Mouse (Mus musculus) MEL (cell line): ENCODE measurements around the gene Alg5. TPM values are rescaled to one million over a fixed set of nuclear protein-coding genes. Genes with fewer than 3 reads are reported as not detected.
"Not testable (repeated sequence)": the region's sequence is repeated elsewhere in the genome, so short reads cannot be mapped to it uniquely, and the experiment has no call there.

Experiments used
- DNase-seq: peaks from one replicate; pipeline ENCODE4 v3.0.0; 2011; ENCODE audit warnings: low read depth, low spot score
- H3K27ac ChIP-seq: 2 replicates; pipeline ENCODE4 v1.5.1; 2012; ENCODE audit warnings: low read depth, mild to moderate bottlenecking, control low read depth, low read length, moderate library complexity; ENCODE audit not compliant: control insufficient read depth
- H3K27me3 ChIP-seq, 2 experiments: fragments of 150-350 bp in 1 of 2; sonication (generic) in 1 of 2; 2 replicates each; pipeline ENCODE4 v1.6.1; 2012; ENCODE audit warnings: low read length in 2 of 2, mild to moderate bottlenecking in 2 of 2, improper control_type of control experiment in 1 of 2, moderate library complexity in 1 of 2; ENCODE audit not compliant: insufficient read depth in 2 of 2, control insufficient read depth in 1 of 2
- H3K36me3 ChIP-seq, 2 experiments: 2 replicates each; pipeline ENCODE4 v1.6.1; 2012 to 2014; ENCODE audit warnings: low read length in 2 of 2, improper control_type of control experiment in 1 of 2, inconsistent platforms in 1 of 2, mild to moderate bottlenecking in 1 of 2; ENCODE audit not compliant: insufficient read depth in 2 of 2, control insufficient read depth in 1 of 2
- H3K4me1 ChIP-seq, 2 experiments: fragments of 150-350 bp in 1 of 2; sonication (generic) in 1 of 2; 2 replicates each; pipeline ENCODE4 v1.6.1; 2012; ENCODE audit warnings: low read length in 2 of 2, improper control_type of control experiment in 1 of 2, mild to moderate bottlenecking in 1 of 2; ENCODE audit not compliant: insufficient read depth in 2 of 2, control insufficient read depth in 1 of 2
- H3K4me3 ChIP-seq, 2 experiments: fragments of 150-350 bp in 1 of 2; sonication (generic) in 1 of 2; 2 replicates each; pipeline ENCODE4 v1.5.1; 2012; ENCODE audit warnings: low read depth in 2 of 2, low read length in 2 of 2, mild to moderate bottlenecking in 2 of 2, moderate library complexity in 2 of 2, control low read depth in 1 of 2, improper control_type of control experiment in 1 of 2; ENCODE audit not compliant: control insufficient read depth in 1 of 2, insufficient read depth in 1 of 2
- H3K79me2 ChIP-seq: 2 replicates; pipeline ENCODE4 v1.6.1; 2012; ENCODE audit warnings: mild to moderate bottlenecking, low read length, moderate library complexity; ENCODE audit not compliant: control insufficient read depth, poor library complexity, insufficient read depth
- H3K9ac ChIP-seq: 2 replicates; pipeline ENCODE4 v1.6.1; 2012; ENCODE audit warnings: low read depth, mild to moderate bottlenecking, control low read depth, low read length, moderate library complexity; ENCODE audit not compliant: control insufficient read depth, poor library complexity, severe bottlenecking
- H3K9me3 ChIP-seq: fragments of 150-350 bp; sonication (generic); replicated peaks from 2 replicates; pipeline ENCODE4 v1.6.1; 2012; ENCODE audit warnings: mild to moderate bottlenecking, low read length, improper control_type of control experiment, moderate library complexity; ENCODE audit not compliant: insufficient read depth
- CTCF ChIP-seq, 3 experiments: IDR thresholded peaks in 2 of 3; conservative IDR thresholded peaks in 1 of 3; 2 replicates each; pipeline ENCODE4 v1.5.1; 2011 to 2012; ENCODE audit warnings: low read length in 3 of 3, low read depth in 2 of 3, mild to moderate bottlenecking in 2 of 3, improper control_type of control experiment in 1 of 3, inconsistent platforms in 1 of 3, mixed read lengths in 1 of 3, moderate library complexity in 1 of 3; ENCODE audit not compliant: control insufficient read depth in 1 of 3, insufficient read depth in 1 of 3, poor library complexity in 1 of 3, severe bottlenecking in 1 of 3
- GABPA ChIP-seq: IDR thresholded peaks from 2 replicates; pipeline ENCODE4 v1.6.1; 2012; ENCODE audit warnings: low read depth, mild to moderate bottlenecking, inconsistent platforms, low read length, improper control_type of control experiment, moderate library complexity
- GATA1 ChIP-seq: IDR thresholded peaks from 2 replicates; pipeline ENCODE4 v1.6.1; 2011; ENCODE audit warnings: low read depth, low read length, improper control_type of control experiment
- HCFC1 ChIP-seq: IDR thresholded peaks from 2 replicates; pipeline ENCODE4 v1.6.1; 2012; ENCODE audit warnings: low read depth, mild to moderate bottlenecking, inconsistent platforms, low read length, improper control_type of control experiment, moderate library complexity
- JUND ChIP-seq: IDR thresholded peaks from 2 replicates; pipeline ENCODE4 v1.6.1; 2011; ENCODE audit warnings: low read depth, mild to moderate bottlenecking, improper control_type of control experiment, low read length
- KAT2A ChIP-seq: conservative IDR thresholded peaks from 2 replicates; pipeline ENCODE4 v1.6.1; 2012; ENCODE audit warnings: low read depth, low read length, improper control_type of control experiment, inconsistent platforms
- MEF2A ChIP-seq: IDR thresholded peaks from 2 replicates; pipeline ENCODE4 v1.6.1; 2014; ENCODE audit warnings: low read depth, mild to moderate bottlenecking, inconsistent platforms, low read length, improper control_type of control experiment; ENCODE audit not compliant: poor library complexity, insufficient replicate concordance, severe bottlenecking; ENCODE audit errors: extremely low read depth
- NRF1 ChIP-seq: IDR thresholded peaks from 2 replicates; pipeline ENCODE4 v1.6.1; 2014; ENCODE audit warnings: low read depth, mild to moderate bottlenecking, inconsistent platforms, low read length, improper control_type of control experiment, moderate library complexity; ENCODE audit not compliant: poor library complexity, insufficient read depth, severe bottlenecking
- POLR2A ChIP-seq, 2 experiments: IDR thresholded peaks; 2 replicates each; pipeline ENCODE4 v1.6.1; 2011 to 2012; ENCODE audit warnings: low read length in 2 of 2, mild to moderate bottlenecking in 2 of 2, control low read depth in 1 of 2, improper control_type of control experiment in 1 of 2, low read depth in 1 of 2, moderate library complexity in 1 of 2; ENCODE audit not compliant: control insufficient read depth in 1 of 2, insufficient read depth in 1 of 2, poor library complexity in 1 of 2
- RCOR1 ChIP-seq: IDR thresholded peaks from 2 replicates; pipeline ENCODE4 v1.6.1; 2012; ENCODE audit warnings: low read depth, mild to moderate bottlenecking, inconsistent platforms, low read length, improper control_type of control experiment
- SMC3 ChIP-seq: IDR thresholded peaks from 2 replicates; pipeline ENCODE4 v1.6.1; 2011; ENCODE audit warnings: low read depth, low read length, improper control_type of control experiment
- TCF12 ChIP-seq: IDR thresholded peaks from 2 replicates; pipeline ENCODE4 v1.6.1; 2014; ENCODE audit warnings: low read depth, mild to moderate bottlenecking, inconsistent platforms, low read length, improper control_type of control experiment, moderate library complexity
- USF1 ChIP-seq: IDR thresholded peaks from 2 replicates; pipeline ENCODE4 v1.6.1; 2014; ENCODE audit warnings: low read depth, mild to moderate bottlenecking, inconsistent platforms, low read length, improper control_type of control experiment, moderate library complexity
- polyA plus RNA-seq, 2 experiments: library from polyadenylated mRNA; stranded (reverse) in 1 of 2; unstranded in 1 of 2; fragments of >175 nt in 1 of 2; fragments of >200 nt in 1 of 2; gene quantifications; 2 replicates each; pipeline versions ENCODE4 v1.2.1 to v1.2.4; 2012; ENCODE audit warnings: low replicate concordance in 2 of 2, low read depth in 1 of 2; ENCODE audit not compliant: insufficient read length in 2 of 2, insufficient read depth in 1 of 2, missing spikeins in 1 of 2
- total RNA-seq: library from RNA; depleted of rRNA; stranded (reverse); fragments of 300-350 nt; gene quantifications from 2 replicates; pipeline ENCODE4 v1.2.3, GENCODE M21; 2012

Alg5 gene
- total and polyA plus RNA-seq, 3 experiments = 34.8 to 44.0 TPM; not detected in 1

DNA sequence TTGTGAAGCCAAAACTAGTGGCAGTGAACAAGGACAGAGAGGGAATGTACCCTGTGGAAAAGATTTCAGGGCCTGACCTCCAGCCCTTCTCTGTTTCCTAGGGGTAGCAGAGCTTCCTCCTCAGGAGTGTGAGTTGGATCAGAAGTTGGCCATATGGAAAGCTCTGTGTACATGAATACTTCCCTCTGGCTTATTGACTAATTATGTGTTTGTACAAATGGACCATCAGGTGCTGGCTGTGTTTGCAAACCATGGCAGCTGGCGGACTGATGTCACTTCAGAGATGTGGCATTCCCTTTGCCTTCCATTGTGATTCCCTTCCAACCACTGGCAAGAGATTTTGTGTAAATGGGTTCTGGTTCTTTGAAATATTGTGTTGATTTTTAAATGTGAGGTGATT lies 25.9 kb downstream of the Alg5 start:
- no peaks in the 10 kb centered on the region for H3K9me3 ChIP-seq
- H3K4me3 ChIP-seq = no peak overlapping the region
- no peak for DNase-seq
- H3K9ac ChIP-seq = no peak overlapping the region
- no peaks in the 10 kb centered on the region for H3K27me3 ChIP-seq
- no peaks in the 10 kb centered on the region for H3K36me3 ChIP-seq
- TF ChIP-seq GABPA (no peak), TCF12 (no peak), KAT2A (no peak), HCFC1 (no peak), NRF1 (no peak), GATA1 (no peak), RCOR1 (no peak), SMC3 (no peak), JUND (no peak), USF1 (no peak), MEF2A (no peak)
- H3K79me2 ChIP-seq = no peaks in the 10 kb centered on the region
- H3K4me1 ChIP-seq = no peaks in the 10 kb centered on the region
- no peak overlapping the region for H3K27ac ChIP-seq

DNA sequence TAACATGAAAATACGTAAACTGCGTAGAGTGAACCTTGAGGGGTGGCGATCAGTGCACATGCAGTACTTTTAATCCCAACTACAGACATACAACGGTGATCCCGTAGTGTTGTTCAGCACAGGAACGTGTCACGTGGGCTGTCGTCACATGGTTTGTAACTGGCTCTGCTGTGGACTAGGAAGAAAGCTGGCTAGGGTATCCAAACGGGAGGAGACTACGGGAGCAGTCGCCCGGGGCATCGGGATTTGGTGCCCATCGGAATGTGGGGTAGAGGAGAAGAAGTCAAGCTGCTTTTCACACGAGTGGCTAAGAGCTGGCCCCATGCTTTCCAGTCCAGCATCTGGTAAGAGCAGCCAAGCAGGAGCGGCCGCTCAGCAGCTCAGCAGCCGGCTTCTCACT lies 29.1 kb downstream of the Alg5 start:
- H3K4me1 ChIP-seq = peaks cover 4 to 8% of the 10 kb centered on the region in 2 experiments

DNA sequence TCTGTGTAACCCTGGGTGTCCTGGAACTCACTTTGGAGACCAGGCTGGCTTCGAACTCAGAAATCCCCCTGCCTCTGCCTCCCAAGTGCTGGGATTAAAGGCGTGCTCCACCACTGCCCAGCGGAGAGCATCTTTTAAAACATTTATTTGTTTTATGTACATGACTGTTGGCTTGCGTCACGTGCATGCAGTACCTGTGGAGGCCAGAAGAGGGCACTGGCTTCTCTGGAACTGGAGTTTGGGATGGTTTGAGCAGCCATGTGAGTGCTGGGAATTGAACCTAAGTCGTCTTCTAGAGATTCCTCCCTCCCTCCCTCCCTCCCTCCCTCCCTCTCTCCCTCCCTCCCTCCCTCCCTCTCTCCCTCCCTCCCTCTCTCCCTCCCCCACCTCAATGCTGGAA lies 30.2 kb downstream of the Alg5 start:
- H3K79me2 ChIP-seq, H3K36me3 ChIP-seq: not testable (repeated sequence)
- DNase-seq = peak; percentile 37

More for the DNA sequence above, 29.1 kb downstream of the Alg5 start:
- H3K79me2 ChIP-seq = no peaks in the 10 kb centered on the region
- TF ChIP-seq GABPA = no peak
- TF ChIP-seq USF1 = no peak
- TF ChIP-seq KAT2A = no peak
- no peak for TF ChIP-seq POLR2A (IDR thresholded peaks at IDR 0.05; ENCODE audit: control insufficient read depth in 1 of 2, insufficient read depth in 1 of 2, low read depth in 1 of 2, low read length in 2 of 2, poor library complexity in 1 of 2)
- DNase-seq = no peak
- H3K9ac ChIP-seq = no peak overlapping the region
- H3K9me3 ChIP-seq = no peaks in the 10 kb centered on the region
- H3K4me3 ChIP-seq = no peak overlapping the region
- no peaks in the 10 kb centered on the region for H3K27me3 ChIP-seq
- peaks cover 0 to 4% of the 10 kb centered on the region in 2 experiments; a peak in 2 of 4 replicates for H3K36me3 ChIP-seq
- H3K27ac ChIP-seq = no peak overlapping the region

More for the DNA sequence above, 30.2 kb downstream of the Alg5 start:
- H3K27me3 ChIP-seq, H3K4me3 ChIP-seq, H3K9me3 ChIP-seq, H3K4me1 ChIP-seq, H3K9ac ChIP-seq, H3K27ac ChIP-seq: not testable (repeated sequence)
- TF ChIP-seq CTCF (IDR thresholded peaks at IDR 0.05 in 2 of 3, conservative IDR thresholded peaks at IDR 0.05 in 1 of 3; ENCODE audit: control insufficient read depth in 1 of 3, insufficient read depth in 1 of 3, low read depth in 2 of 3, low read length in 3 of 3, poor library complexity in 1 of 3, severe bottlenecking in 1 of 3) = peak; percentile 42 to 49 (median 44); a peak in 5 of 6 replicates
